Mouse (Mus musculus) stomach, postnatal 0 days (tissue): ENCODE data around the gene Stx17.

Source experiments
- CTCF ChIP-seq: IDR thresholded peaks from 2 replicates; pipeline ENCODE4 v1.5.1; 2016; ENCODE audit warnings: antibody characterized with exemption, low read depth, mild to moderate bottlenecking, moderate library complexity
- EP300 ChIP-seq: optimal IDR thresholded peaks from 2 replicates; pipeline ENCODE3; 2016; ENCODE audit warnings: antibody characterized with exemption

GRCm38 (mm10) chr4:48093221-48093620 lies 31.5 kb upstream of the Stx17 start:
- TF ChIP-seq CTCF = no peak
- TF ChIP-seq EP300 = no peak
